In genomic region chr10:57571211-57571730, GRCm38 (mm10) we compare ENCODE assay signal across 9 mouse cellular contexts. TPM values are rescaled to one million over a fixed set of nuclear protein-coding genes. Genes with fewer than 3 reads are reported as not detected.
A peak's percentile ranks its signal among the peaks of the same experiment; 100 is the strongest.
DNase-seq lines count a peak whose midpoint lies in the region; ATAC-seq and TF ChIP-seq lines count a peak whose summit lies in the region.
"Had no signal": no experiment of that assay in that cellular context is flagged by ENCODE, and none has a peak within 500 bp of the region (broad histone marks: within the 10 kb centered on the region; RNA-seq: fewer than 3 reads in every experiment).

No protein-coding gene starts in this region.

- no peaks in the 10 kb centered on the region for H3K36me3 ChIP-seq in hindbrain, embryonic 11.5 days (ENCODE audit: control insufficient read depth, insufficient read depth, low read length)
- no peaks in the 10 kb centered on the region for H3K36me3 ChIP-seq in hindbrain, embryonic 12.5 days
- no peaks in the 10 kb centered on the region for H3K36me3 ChIP-seq in heart, postnatal 0 days (replicated peaks; ENCODE audit: control insufficient read depth, insufficient read depth, low read length)
- H3K36me3 ChIP-seq: lung, embryonic 15.5 days had no signal

- no peaks in the 10 kb centered on the region for H3K27me3 ChIP-seq in hindbrain, embryonic 11.5 days (ENCODE audit: control insufficient read depth, insufficient read depth, low read length)
- no peaks in the 10 kb centered on the region for H3K27me3 ChIP-seq in hindbrain, embryonic 12.5 days
- H3K27me3 ChIP-seq in heart, postnatal 0 days (ENCODE audit: control insufficient read depth, insufficient read depth, low read length): no peaks in the 10 kb centered on the region
- H3K27me3 ChIP-seq: lung, embryonic 15.5 days had no signal

- intact Hi-C loops in left cerebral cortex, postnatal 25 days (cut with DNase I): no loop called here

- no peaks in the 10 kb centered on the region for H3K9me3 ChIP-seq in hindbrain, embryonic 11.5 days (ENCODE audit: control insufficient read depth, low read length)
- H3K9me3 ChIP-seq in hindbrain, embryonic 12.5 days (replicated peaks): no peaks in the 10 kb centered on the region
- H3K9me3 ChIP-seq in heart, postnatal 0 days (replicated peaks; ENCODE audit: control insufficient read depth, low read length): no peaks in the 10 kb centered on the region
- H3K9me3 ChIP-seq: lung, embryonic 15.5 days had no signal

- no peaks in the 10 kb centered on the region for H3K4me1 ChIP-seq in hindbrain, embryonic 11.5 days (replicated peaks; ENCODE audit: control insufficient read depth, insufficient read depth, low read length)
- H3K4me1 ChIP-seq in hindbrain, embryonic 12.5 days: no peaks in the 10 kb centered on the region
- H3K4me1 ChIP-seq in heart, postnatal 0 days (ENCODE audit: control insufficient read depth, insufficient read depth): no peaks in the 10 kb centered on the region
- H3K4me1 ChIP-seq: lung, embryonic 15.5 days had no signal

- DNase-seq in hindbrain, embryonic 11.5 days (ENCODE audit: low spot score): peak; percentile 79
- DNase-seq in NIH3T3 (ENCODE audit: low read depth): peak; percentile 66
- peak; percentile 80 to 84 for DNase-seq in cerebellum, postnatal 14 days
- no peak for DNase-seq in heart, postnatal 0 days (ENCODE audit: low spot score)
- peak; percentile 43 to 48 for DNase-seq in left cerebral cortex, postnatal 25 days (ENCODE audit: low spot score in 2 of 2)
- peak; percentile 51 for DNase-seq in thymus, postnatal 0 days (ENCODE audit: low spot score)

- 33% methylated on average over 8 of the region's 8 CpGs for WGBS in hindbrain, embryonic 11.5 days
- WGBS in hindbrain, embryonic 12.5 days: 32% methylated on average over 8 of the region's 8 CpGs
- 38% methylated on average over 8 of the region's 8 CpGs for WGBS in heart, postnatal 0 days

- peak; percentile 62 for TF ChIP-seq CTCF in heart, postnatal 0 days (IDR thresholded peaks at IDR 0.05; ENCODE audit: low read depth)

- no peak overlapping the region for H3K9ac ChIP-seq in hindbrain, embryonic 11.5 days (ENCODE audit: low read depth, low read length)
- H3K9ac ChIP-seq in hindbrain, embryonic 12.5 days: no peak overlapping the region
- H3K9ac ChIP-seq in heart, postnatal 0 days (replicated peaks; ENCODE audit: low read depth, low read length): no peak overlapping the region
- H3K9ac ChIP-seq: lung, embryonic 15.5 days had no signal

- H3K27ac ChIP-seq in hindbrain, embryonic 11.5 days (ENCODE audit: low read depth, low read length): no peak overlapping the region
- no peak overlapping the region for H3K27ac ChIP-seq in hindbrain, embryonic 12.5 days
- H3K27ac ChIP-seq in heart, postnatal 0 days (ENCODE audit: low read depth): no peak overlapping the region
- H3K27ac ChIP-seq: lung, embryonic 15.5 days had no signal

- no peak overlapping the region for H3K4me2 ChIP-seq in hindbrain, embryonic 11.5 days (replicated peaks; ENCODE audit: low read depth, low read length)
- no peak overlapping the region for H3K4me2 ChIP-seq in hindbrain, embryonic 12.5 days (replicated peaks)
- H3K4me2 ChIP-seq in heart, postnatal 0 days (ENCODE audit: low read depth, low read length): no peak overlapping the region
- H3K4me2 ChIP-seq: lung, embryonic 15.5 days had no signal

- TF ChIP-seq EP300 in heart, postnatal 0 days (IDR thresholded peaks at IDR 0.05; ENCODE audit: low read depth): no peak

- H3K4me3 ChIP-seq in hindbrain, embryonic 11.5 days (ENCODE audit: low read depth, low read length): no peak overlapping the region
- no peak overlapping the region for H3K4me3 ChIP-seq in hindbrain, embryonic 12.5 days
- no peak overlapping the region for H3K4me3 ChIP-seq in heart, postnatal 0 days (ENCODE audit: low read depth, low read length)
- H3K4me3 ChIP-seq: lung, embryonic 15.5 days had no signal

- ATAC-seq in hindbrain, embryonic 11.5 days (ENCODE audit: low FRiP score): peak; percentile 72
- ATAC-seq in hindbrain, embryonic 12.5 days (ENCODE audit: low FRiP score): no peak
- no peak for ATAC-seq in heart, postnatal 0 days (ENCODE audit: insufficient read depth, low read depth)
- ATAC-seq in monocyte, adult 5-6 weeks (replicated peaks; ENCODE audit: insufficient number of reproducible peaks, low FRiP score, low TSS enrichment, poor library complexity, severe bottlenecking): peak; percentile 90

RNA-seq across cellular contexts. Expression of gene Serinc1, which starts 38.9 kb away (rescaled TPM):
- polyA plus RNA-seq in hindbrain, embryonic 11.5 days (2014; fragmentation: Nextera tagmentation; extraction: Ambion mirVana): 243 and 258 TPM in 2 replicates
- polyA plus RNA-seq in hindbrain, embryonic 12.5 days (2016; fragmentation: Nextera tagmentation; extraction: Ambion mirVana): 261 and 289 TPM in 2 replicates
- 143 and 145 TPM in 2 replicates for total RNA-seq in heart, postnatal 0 days (2014; rRNA removed; ENCODE audit: low replicate concordance)
- 155 and 158 TPM in 2 replicates for polyA plus RNA-seq in heart, postnatal 0 days (2015; fragmentation: Nextera tagmentation; extraction: Ambion mirVana)
- total RNA-seq in left cerebral cortex, postnatal 25 days (2021): 1,000 to 10,000 TPM in 1 of 2 experiments, 100 to 1,000 TPM in 1; 977 to 1,064 TPM
- 219 to 284 TPM (median 263 TPM) in 3 replicates for total RNA-seq in monocyte, adult 5-6 weeks (2017)
- polyA plus RNA-seq in thymus, postnatal 0 days (2015; fragmentation: Nextera tagmentation; extraction: Ambion mirVana): 91.2 and 93.4 TPM in 2 replicates

Comparison
In these comparisons a context has a peak if more than half of its experiments do, and no peak if none do; other contexts are left out.
1. ATAC-seq: peak in hindbrain, embryonic 11.5 days (single experiment) and monocyte, adult 5-6 weeks (single experiment); none in hindbrain, embryonic 12.5 days (single experiment) and heart, postnatal 0 days (single experiment).